Comparison of ENCODE assay signal across 8 mouse cellular contexts in genomic region chr13:113869212-113870205, GRCm38 (mm10).
DNase-seq lines count a peak whose midpoint lies in the region; ATAC-seq lines count a peak whose summit lies in the region.

No protein-coding gene starts in this region.

- H3K36me3 ChIP-seq in intestine, embryonic 15.5 days: no peaks in the 10 kb centered on the region
- no peaks in the 10 kb centered on the region for H3K36me3 ChIP-seq in liver, embryonic 16.5 days (ENCODE audit: control insufficient read depth, insufficient read depth)
- H3K36me3 ChIP-seq in neural tube, embryonic 14.5 days (ENCODE audit: control insufficient read depth, insufficient read depth, low read length): no peaks in the 10 kb centered on the region

- no peak overlapping the region for H3K27ac ChIP-seq in intestine, embryonic 15.5 days
- H3K27ac ChIP-seq in liver, embryonic 16.5 days (ENCODE audit: low read length): no peak overlapping the region
- H3K27ac ChIP-seq in neural tube, embryonic 14.5 days (ENCODE audit: low read depth, low read length): no peak overlapping the region

- H3K27me3 ChIP-seq in intestine, embryonic 15.5 days (replicated peaks): no peaks in the 10 kb centered on the region
- H3K27me3 ChIP-seq in liver, embryonic 16.5 days (ENCODE audit: control insufficient read depth, insufficient read depth, low read depth, low read length): no peaks in the 10 kb centered on the region
- H3K27me3 ChIP-seq in neural tube, embryonic 14.5 days (ENCODE audit: control insufficient read depth, insufficient read depth, low read length): no peaks in the 10 kb centered on the region

- H3K4me1 ChIP-seq in intestine, embryonic 15.5 days (replicated peaks): 0 out of 2 replicates have a peak, but pooled peaks cover 2% of the 10 kb centered on the region
- peaks cover 13% of the 10 kb centered on the region for H3K4me1 ChIP-seq in liver, embryonic 16.5 days (ENCODE audit: control insufficient read depth, low read depth, low read length)
- no peaks in the 10 kb centered on the region for H3K4me1 ChIP-seq in neural tube, embryonic 14.5 days (ENCODE audit: control insufficient read depth, insufficient read depth, low read length)

- WGBS in intestine, embryonic 15.5 days: 69% methylated on average over 20 of the region's 20 CpGs
- WGBS in liver, embryonic 16.5 days (ENCODE audit: insufficient replicate concordance): 50% methylated on average over 20 of the region's 20 CpGs
- WGBS in neural tube, embryonic 14.5 days: 76% methylated on average over 20 of the region's 20 CpGs

- H3K9me3 ChIP-seq in intestine, embryonic 15.5 days: no peaks in the 10 kb centered on the region
- H3K9me3 ChIP-seq in liver, embryonic 16.5 days (replicated peaks; ENCODE audit: control insufficient read depth, low read length): no peaks in the 10 kb centered on the region
- H3K9me3 ChIP-seq in neural tube, embryonic 14.5 days (ENCODE audit: control insufficient read depth, low read length): no peaks in the 10 kb centered on the region

- peak; percentile 86 for DNase-seq in CD4-positive, CD25-positive, alpha-beta regulatory T cell, adult 2 months (ENCODE audit: low read depth, low spot score)
- peak; percentile 71 for DNase-seq in MEL-GATA-1-ER (ENCODE audit: extremely low read depth, low read depth)
- DNase-seq in cerebellum, postnatal 4 days (ENCODE audit: low spot score in 2 of 2): peak; percentile 41 to 54
- peak; percentile 72 for DNase-seq in gastrocnemius, postnatal 14 days
- no peak for DNase-seq in c-Kit-positive CD71-positive TER-119-positive erythroid progenitor cells, embryonic 14.5 days (ENCODE audit: low spot score)

- no peak overlapping the region for H3K4me3 ChIP-seq in intestine, embryonic 15.5 days (replicated peaks)
- H3K4me3 ChIP-seq in liver, embryonic 16.5 days (ENCODE audit: low read depth, low read length): no peak overlapping the region
- H3K4me3 ChIP-seq in neural tube, embryonic 14.5 days (ENCODE audit: low read depth, low read length): no peak overlapping the region

- peak; percentile 60; the same call in 1 of the 2 replicates for ATAC-seq in intestine, embryonic 15.5 days
- ATAC-seq in liver, embryonic 16.5 days (ENCODE audit: low read depth): peak; percentile 28; the same call in 1 of the 2 replicates
- ATAC-seq in neural tube, embryonic 14.5 days (ENCODE audit: low read depth): peak; percentile 64; the same call in 1 of the 2 replicates

- intact Hi-C loops in gastrocnemius, postnatal 14 days (cut with DNase I; ENCODE audit: low total_unique reads): loop anchor here (5.0 to 10.0 kb wide), 3 partner anchors 75 to 593 kb away; partner anchors contain the start of gene Arl15

- H3K4me2 ChIP-seq in intestine, embryonic 15.5 days (replicated peaks): no peak overlapping the region
- no peak overlapping the region for H3K4me2 ChIP-seq in liver, embryonic 16.5 days (ENCODE audit: low read depth, low read length)
- H3K4me2 ChIP-seq in neural tube, embryonic 14.5 days (ENCODE audit: low read depth, low read length): no peak overlapping the region

- H3K9ac ChIP-seq in intestine, embryonic 15.5 days: no peak overlapping the region
- H3K9ac ChIP-seq in liver, embryonic 16.5 days (ENCODE audit: low read depth, low read length): no peak overlapping the region
- no peak overlapping the region for H3K9ac ChIP-seq in neural tube, embryonic 14.5 days (replicated peaks; ENCODE audit: low read depth, low read length)
